Mouse (Mus musculus) ovary, postnatal 36 days (tissue): ENCODE data around the gene Il6.
"Not testable (repeated sequence)": the region's sequence is repeated elsewhere in the genome, so short reads cannot be mapped to it uniquely, and the experiment has no call there.

Experiments used
- DNase-seq: peaks from one replicate; pipeline ENCODE4 v3.0.0; 2022; ENCODE audit warnings: low spot score, mixed read lengths

The Il6 gene

GRCm38 (mm10) chr5:30012726-30013503, at the start of gene Il6:
Gene Il6, plus strand, starts transcription at chr5:30013114.
- DNase-seq: peak; percentile 90

- no peak for DNase-seq
Measured at GRCm38 (mm10) chr5:29963488-29963887, 49.4 kb upstream of the Il6 start.

GRCm38 (mm10) chr5:29970212-29970611, 42.7 kb upstream of the Il6 start:
- DNase-seq: no peak

- DNase-seq: no peak
Measured at GRCm38 (mm10) chr5:29972796-29973195, 40.1 kb upstream of the Il6 start.

- no peak for DNase-seq
Measured at GRCm38 (mm10) chr5:29973533-29973932, 39.4 kb upstream of the Il6 start.

GRCm38 (mm10) chr5:29974115-29974514, 38.8 kb upstream of the Il6 start:
- DNase-seq: no peak

GRCm38 (mm10) chr5:29993583-29993982, 19.3 kb upstream of the Il6 start:
- no peak for DNase-seq

GRCm38 (mm10) chr5:29994344-29994743, 18.6 kb upstream of the Il6 start:
- DNase-seq: no peak

- no peak for DNase-seq
Measured at GRCm38 (mm10) chr5:29997351-29997750, 15.6 kb upstream of the Il6 start.

GRCm38 (mm10) chr5:30000921-30001320, 12.0 kb upstream of the Il6 start:
- DNase-seq: no peak

GRCm38 (mm10) chr5:30014580-30014979, 1.7 kb downstream of the Il6 start:
- no peak for DNase-seq

- DNase-seq: not testable (repeated sequence)
Measured at GRCm38 (mm10) chr5:30035862-30036261, 22.9 kb downstream of the Il6 start.

GRCm38 (mm10) chr5:30037111-30037510, 24.2 kb downstream of the Il6 start:
- DNase-seq: not testable (repeated sequence)

GRCm38 (mm10) chr5:30039324-30039723, 26.4 kb downstream of the Il6 start:
- not testable (repeated sequence) for DNase-seq

GRCm38 (mm10) chr5:30039841-30040240, 26.9 kb downstream of the Il6 start:
- DNase-seq: not testable (repeated sequence)

GRCm38 (mm10) chr5:30058216-30058731, 45.4 kb downstream of the Il6 start:
- DNase-seq: no peak

- not testable (repeated sequence) for DNase-seq
Measured at GRCm38 (mm10) chr5:30059607-30060006, 46.7 kb downstream of the Il6 start.

- DNase-seq: no peak
Measured at GRCm38 (mm10) chr5:30067726-30068125, 54.8 kb downstream of the Il6 start.
